Mouse (Mus musculus) cerebellum, adult 2 months (tissue): Measurements from ENCODE around the gene Prelid1.

ENCODE experiments used
- CTCF ChIP-seq: fragments of 200-500 bp; IDR thresholded peaks from 2 replicates; pipeline ENCODE4 v1.5.1; 2011; ENCODE audit warnings: low read depth, mild to moderate bottlenecking, control low read depth, low read length, moderate library complexity, borderline replicate concordance; ENCODE audit not compliant: insufficient read depth
- POLR2A ChIP-seq: fragments of 200-500 bp; IDR thresholded peaks from 2 replicates; pipeline ENCODE4 v1.6.1; 2011; ENCODE audit warnings: low read length, control low read depth, borderline replicate concordance; ENCODE audit not compliant: insufficient read depth

DNA sequence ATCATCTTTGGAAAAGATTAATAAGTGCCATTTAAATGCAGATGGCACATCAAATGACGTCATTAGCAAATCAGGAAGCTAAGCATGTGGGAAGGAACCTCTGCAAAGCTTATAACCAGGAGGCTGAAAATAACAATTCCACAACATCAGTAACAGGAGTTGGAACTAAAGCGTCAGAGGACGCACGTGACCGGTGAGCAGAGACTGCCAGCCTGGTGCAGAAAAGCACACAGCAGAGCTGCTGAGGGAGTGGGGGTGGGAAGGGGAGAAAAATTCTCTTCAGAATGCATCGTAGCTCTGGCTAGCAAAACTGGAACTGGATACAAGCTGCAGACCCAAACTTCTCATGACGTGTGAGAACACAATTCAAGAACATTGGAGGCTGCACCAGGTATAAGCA, 24.0 kb downstream of the Prelid1 start:
- TF ChIP-seq CTCF = no peak
- TF ChIP-seq POLR2A = no peak
